Mouse (Mus musculus) forebrain, embryonic 15.5 days (tissue): ENCODE data around the gene Capn7. TPM values are rescaled to one million over a fixed set of nuclear protein-coding genes. Genes with fewer than 3 reads are reported as not detected.

ENCODE experiments used
- ATAC-seq: fragments of 200-750 bp; cut with Nextera tagmentation; replicated peaks from 2 replicates; pipeline ENCODE4 v1.8.0; 2017; ENCODE audit warnings: mild to moderate bottlenecking, moderate TSS enrichment, moderate library complexity
- H3K27ac ChIP-seq: fragments of 300-500 bp; sonication (generic); replicated peaks from 2 replicates; pipeline ENCODE4 v1.5.1; 2015; ENCODE audit warnings: mild to moderate bottlenecking, inconsistent platforms
- H3K27me3 ChIP-seq: fragments of 300-500 bp; sonication (generic); 2 replicates; pipeline ENCODE4 v1.6.1; 2015; ENCODE audit warnings: inconsistent platforms
- H3K36me3 ChIP-seq: fragments of 300-500 bp; sonication (generic); 2 replicates; pipeline ENCODE4 v1.6.1; 2015; ENCODE audit warnings: mild to moderate bottlenecking, inconsistent platforms
- H3K4me1 ChIP-seq: fragments of 300-500 bp; sonication (generic); 2 replicates; pipeline ENCODE4 v1.6.1; 2015; ENCODE audit warnings: inconsistent platforms
- H3K4me2 ChIP-seq: fragments of 300-500 bp; sonication (generic); replicated peaks from 2 replicates; pipeline ENCODE4 v1.6.1; 2015; ENCODE audit warnings: mild to moderate bottlenecking, inconsistent platforms
- H3K4me3 ChIP-seq: fragments of 300-500 bp; sonication (generic); 2 replicates; pipeline ENCODE4 v1.5.1; 2015; ENCODE audit warnings: mild to moderate bottlenecking, inconsistent platforms
- H3K9ac ChIP-seq: fragments of 300-500 bp; sonication (generic); replicated peaks from 2 replicates; pipeline ENCODE4 v1.6.1; 2015; ENCODE audit warnings: mild to moderate bottlenecking, inconsistent platforms
- H3K9me3 ChIP-seq: fragments of 300-500 bp; sonication (generic); 2 replicates; pipeline ENCODE4 v1.6.1; 2016; ENCODE audit warnings: inconsistent platforms
- WGBS: fragments of 180-500 bp; shearing (Covaris S2); methylation state at CpG from one replicate; pipeline ENCODE4 v1.1.7; 2015; ENCODE audit warnings: mixed read lengths; 5-methylcytosine and 5-hydroxymethylcytosine counted together
- polyA plus RNA-seq: library from polyadenylated mRNA; unstranded; fragments of >200 nt; fragmentation: Nextera tagmentation; extraction: Ambion mirVana; gene quantifications from 2 replicates; pipeline ENCODE4 v1.2.1, GENCODE M21; 2015

Capn7 gene
- polyA plus RNA-seq, 1 experiment from 2014 or later: 66.1 TPM

DNA sequence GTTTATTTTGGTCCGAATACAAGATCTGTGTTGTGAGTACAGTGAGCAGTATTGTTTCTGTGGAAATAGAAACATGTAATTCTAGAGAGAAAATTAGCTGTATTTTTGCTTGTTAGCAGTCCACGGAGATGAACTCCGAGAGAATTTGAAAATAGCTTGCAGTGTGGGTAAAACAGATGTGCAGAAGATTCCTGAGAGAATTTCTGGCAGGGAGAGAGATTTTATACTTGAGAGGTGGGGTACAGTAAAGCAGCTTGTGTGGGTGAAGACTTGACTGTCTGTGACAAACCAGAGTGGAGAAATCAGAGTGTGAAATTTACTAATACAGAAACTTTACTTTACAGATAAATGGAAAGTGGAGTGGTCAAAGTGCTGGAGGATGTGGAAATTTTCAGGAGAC, 32.9 kb downstream of the Capn7 start:
- H3K4me1 ChIP-seq: no peaks in the 10 kb centered on the region
- no peak overlapping the region for H3K9ac ChIP-seq
- ATAC-seq: no peak
- WGBS: 86% methylated on average over 3 of the region's 3 CpGs
- no peak overlapping the region for H3K27ac ChIP-seq
- H3K9me3 ChIP-seq: no peaks in the 10 kb centered on the region
- H3K4me3 ChIP-seq: no peak overlapping the region
- H3K27me3 ChIP-seq: no peaks in the 10 kb centered on the region
- peaks cover 75% of the 10 kb centered on the region for H3K36me3 ChIP-seq
- H3K4me2 ChIP-seq: no peak overlapping the region

DNA sequence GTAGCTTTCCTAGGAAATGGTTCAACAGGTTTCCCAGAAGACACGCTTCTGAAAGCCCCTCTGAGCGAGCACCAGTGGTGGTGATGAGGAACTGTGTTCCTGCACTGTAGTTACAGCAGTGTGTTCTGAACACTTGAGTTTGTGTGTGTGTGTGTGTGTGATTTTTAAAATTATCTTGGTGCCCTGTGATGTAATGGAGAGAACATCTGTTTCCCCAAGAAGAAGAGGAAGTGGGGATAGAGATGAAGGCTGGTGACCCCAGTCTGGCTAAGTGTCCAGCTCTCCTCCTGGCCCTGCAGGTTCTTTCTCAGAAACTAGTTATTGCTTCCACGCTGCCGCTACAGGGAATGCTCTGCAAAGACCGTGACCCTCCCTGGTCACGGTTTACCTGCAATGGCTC, 38.0 kb downstream of the Capn7 start:
- WGBS: 95% methylated on average over 6 of the region's 6 CpGs
- no peaks in the 10 kb centered on the region for H3K27me3 ChIP-seq

DNA sequence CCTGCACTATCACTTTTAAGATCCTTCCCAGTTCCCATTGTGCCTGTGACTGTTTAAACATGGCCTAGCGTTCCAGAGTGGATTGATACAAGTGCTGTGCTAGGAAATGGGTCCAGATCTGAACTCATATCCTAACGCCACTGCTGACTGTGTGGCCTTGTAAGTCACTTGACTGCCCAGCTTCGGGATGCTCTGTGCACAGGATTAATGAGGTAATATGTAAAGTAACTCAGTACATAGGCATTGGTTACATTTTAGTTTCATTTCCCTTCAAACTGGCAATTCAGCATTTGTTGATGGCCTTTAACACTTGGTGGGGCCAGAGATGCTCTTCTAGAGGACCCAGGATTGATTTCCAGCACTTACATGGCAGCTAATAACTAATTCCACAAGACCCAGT, 39.9 kb downstream of the Capn7 start:
- no peak for ATAC-seq
- Histone ChIP-seq H3K27me3 (no peaks in the 10 kb centered on the region), H3K36me3 (peaks cover 68% of the 10 kb centered on the region), H3K27ac (no peak overlapping the region), H3K4me3 (no peak overlapping the region), H3K4me2 (no peak overlapping the region), H3K9me3 (no peaks in the 10 kb centered on the region), H3K9ac (no peak overlapping the region), H3K4me1 (no peaks in the 10 kb centered on the region)
- 88% methylated on average over 3 of the region's 3 CpGs for WGBS

More for the DNA sequence above, 38.0 kb downstream of the Capn7 start:
- Histone ChIP-seq H3K9ac (no peak overlapping the region), H3K4me3 (no peak overlapping the region), H3K4me2 (no peak overlapping the region), H3K27ac (no peak overlapping the region), H3K4me1 (no peaks in the 10 kb centered on the region), H3K9me3 (no peaks in the 10 kb centered on the region), H3K36me3 (peaks cover 85% of the 10 kb centered on the region)
- ATAC-seq: no peak

DNA sequence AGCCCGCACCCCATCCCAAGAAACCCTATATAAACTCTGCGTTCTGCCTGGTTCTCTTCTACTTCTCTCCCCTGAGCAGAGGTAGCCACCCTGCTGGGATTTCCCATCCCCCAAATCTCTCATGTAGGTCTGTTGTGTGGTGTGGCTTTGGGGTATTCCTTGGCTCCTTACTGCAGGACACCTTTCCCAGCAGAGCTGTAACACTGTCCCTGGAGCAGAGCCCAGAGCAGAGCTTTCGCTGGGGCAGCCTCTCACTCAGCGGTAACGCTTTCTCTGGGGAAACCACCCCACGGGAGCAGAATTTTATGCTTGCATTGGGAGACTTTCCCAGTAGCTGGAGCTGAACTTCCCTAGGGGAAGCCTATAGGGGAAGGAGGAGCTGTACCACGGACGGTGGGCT, 45.8 kb downstream of the Capn7 start:
- WGBS: 86% methylated on average over 8 of the region's 8 CpGs
- ATAC-seq: no peak
- Histone ChIP-seq H3K4me1 (no peaks in the 10 kb centered on the region), H3K4me3 (no peak overlapping the region), H3K9ac (no peak overlapping the region), H3K27ac (no peak overlapping the region), H3K27me3 (no peaks in the 10 kb centered on the region), H3K4me2 (no peak overlapping the region), H3K9me3 (no peaks in the 10 kb centered on the region), H3K36me3 (peaks cover 23% of the 10 kb centered on the region)

DNA sequence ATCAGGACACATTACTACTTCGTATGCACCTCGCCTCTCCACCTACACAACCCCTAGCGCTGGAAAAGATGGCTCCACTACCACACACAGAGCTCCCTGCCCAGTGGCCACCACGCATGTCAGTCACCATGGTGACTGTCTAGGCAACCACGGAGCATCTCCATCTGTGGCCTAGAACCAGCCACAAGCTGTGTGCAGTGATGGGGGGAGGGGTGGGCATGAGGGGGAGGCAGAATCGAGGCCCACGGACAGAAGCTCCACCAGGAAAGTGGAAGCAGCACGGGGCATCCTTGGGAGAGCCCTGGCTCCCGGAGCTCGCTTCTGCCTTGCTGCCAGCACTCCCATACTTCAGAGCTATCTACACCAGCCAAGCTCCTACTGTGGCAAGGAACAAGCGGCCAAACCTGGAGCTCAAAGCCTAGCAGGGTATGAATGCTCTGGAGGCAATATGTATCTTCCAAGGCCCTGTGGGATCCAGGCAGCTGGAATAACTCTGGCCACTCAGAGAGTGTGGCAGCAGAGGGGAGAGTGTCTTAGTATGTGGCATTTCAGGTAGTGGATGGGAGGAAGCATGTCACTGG, 47.1 kb downstream of the Capn7 start:
- no peaks in the 10 kb centered on the region for H3K27me3 ChIP-seq
- WGBS: 84% methylated on average over 11 of the region's 11 CpGs
- H3K9me3 ChIP-seq: no peaks in the 10 kb centered on the region
- no peak overlapping the region for H3K4me3 ChIP-seq
- peaks cover 12% of the 10 kb centered on the region; the same call in 1 of the 2 replicates for H3K36me3 ChIP-seq
- H3K4me2 ChIP-seq: no peak overlapping the region
- no peak for ATAC-seq
- no peaks in the 10 kb centered on the region for H3K4me1 ChIP-seq
- H3K27ac ChIP-seq: no peak overlapping the region
- no peak overlapping the region for H3K9ac ChIP-seq

DNA sequence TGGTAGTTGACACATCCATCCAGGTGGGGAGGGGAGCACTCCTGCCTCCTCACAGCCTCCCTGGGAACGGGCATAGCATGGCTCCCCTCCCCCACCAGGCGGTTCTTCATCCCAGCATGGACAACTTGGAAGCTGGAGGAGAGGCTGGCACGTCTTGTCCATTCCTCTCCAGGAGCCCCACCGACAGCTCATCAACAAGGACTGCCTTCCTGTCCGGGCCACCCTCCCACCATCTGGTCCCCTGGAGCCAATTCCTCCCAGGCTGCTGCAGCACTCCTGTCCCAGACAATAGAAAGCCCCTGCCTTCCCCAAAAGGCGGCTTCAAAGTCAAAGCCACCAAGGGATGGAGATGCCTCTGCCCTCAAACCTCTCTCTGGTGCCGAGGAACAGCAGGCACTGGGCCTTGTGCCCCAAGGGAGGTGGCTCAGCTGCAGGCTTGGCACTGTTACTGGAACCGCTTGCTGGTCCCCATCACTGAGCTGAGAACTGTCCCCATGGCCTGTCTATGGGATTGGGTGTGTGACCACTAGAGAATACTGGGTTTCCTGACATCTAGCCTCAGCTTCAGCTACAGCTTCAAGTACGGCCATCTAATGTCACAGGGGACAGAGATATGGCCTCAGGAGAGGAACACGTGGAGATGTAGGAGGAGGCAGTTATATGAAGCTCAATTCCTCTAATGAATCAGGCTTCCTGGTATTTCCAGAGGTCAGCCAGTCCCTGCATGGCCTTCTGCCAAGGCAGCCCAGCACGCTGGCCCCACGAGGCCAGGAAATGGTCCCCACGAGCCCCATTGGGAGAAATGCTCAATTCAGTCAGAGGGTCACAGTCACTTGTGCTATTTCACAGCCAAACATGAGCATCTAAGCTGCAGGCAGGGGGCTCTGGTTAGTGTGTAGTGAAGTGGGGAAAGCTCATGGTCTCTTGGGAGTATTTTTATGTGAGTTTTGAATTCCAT, 48.2 kb downstream of the Capn7 start:
- WGBS: 69% methylated on average over 13 of the region's 13 CpGs

DNA sequence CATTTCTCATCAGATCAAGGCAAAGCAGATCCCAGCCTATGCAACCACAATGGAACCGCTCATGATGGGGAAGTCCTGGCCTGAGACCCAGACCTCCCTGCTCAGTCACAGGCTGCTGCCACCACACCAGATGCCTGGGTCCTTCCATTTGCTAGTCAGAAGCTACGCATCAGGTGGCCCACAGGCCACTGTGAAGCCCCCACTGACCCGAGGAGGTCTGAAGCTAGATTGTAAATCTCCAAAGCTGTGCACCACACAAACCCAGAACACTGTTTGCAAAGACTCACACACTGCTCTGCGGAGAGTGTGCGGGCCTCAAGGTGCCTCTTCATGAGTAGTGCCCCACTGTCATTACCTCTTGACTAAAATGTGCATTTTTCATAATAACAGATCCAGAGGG, 49.0 kb downstream of the Capn7 start:
- 92% methylated on average over 5 of the region's 5 CpGs for WGBS
- no peak overlapping the region for H3K4me3 ChIP-seq
- no peak overlapping the region for H3K27ac ChIP-seq
- no peaks in the 10 kb centered on the region for H3K4me1 ChIP-seq
- no peak overlapping the region for H3K4me2 ChIP-seq
- H3K36me3 ChIP-seq: 0 out of 2 replicates have a peak, but pooled peaks cover 4% of the 10 kb centered on the region
- H3K27me3 ChIP-seq: no peaks in the 10 kb centered on the region
- no peak overlapping the region for H3K9ac ChIP-seq
- ATAC-seq: no peak
- H3K9me3 ChIP-seq: no peaks in the 10 kb centered on the region

More for the DNA sequence above, 48.2 kb downstream of the Capn7 start:
- H3K27ac ChIP-seq: no peak overlapping the region
- H3K4me2 ChIP-seq: no peak overlapping the region
- H3K9me3 ChIP-seq: no peaks in the 10 kb centered on the region
- no peak overlapping the region for H3K4me3 ChIP-seq
- no peak overlapping the region for H3K9ac ChIP-seq
- no peaks in the 10 kb centered on the region for H3K4me1 ChIP-seq
- 0 out of 2 replicates have a peak, but pooled peaks cover 4% of the 10 kb centered on the region for H3K36me3 ChIP-seq
- no peaks in the 10 kb centered on the region for H3K27me3 ChIP-seq
- no peak for ATAC-seq

DNA sequence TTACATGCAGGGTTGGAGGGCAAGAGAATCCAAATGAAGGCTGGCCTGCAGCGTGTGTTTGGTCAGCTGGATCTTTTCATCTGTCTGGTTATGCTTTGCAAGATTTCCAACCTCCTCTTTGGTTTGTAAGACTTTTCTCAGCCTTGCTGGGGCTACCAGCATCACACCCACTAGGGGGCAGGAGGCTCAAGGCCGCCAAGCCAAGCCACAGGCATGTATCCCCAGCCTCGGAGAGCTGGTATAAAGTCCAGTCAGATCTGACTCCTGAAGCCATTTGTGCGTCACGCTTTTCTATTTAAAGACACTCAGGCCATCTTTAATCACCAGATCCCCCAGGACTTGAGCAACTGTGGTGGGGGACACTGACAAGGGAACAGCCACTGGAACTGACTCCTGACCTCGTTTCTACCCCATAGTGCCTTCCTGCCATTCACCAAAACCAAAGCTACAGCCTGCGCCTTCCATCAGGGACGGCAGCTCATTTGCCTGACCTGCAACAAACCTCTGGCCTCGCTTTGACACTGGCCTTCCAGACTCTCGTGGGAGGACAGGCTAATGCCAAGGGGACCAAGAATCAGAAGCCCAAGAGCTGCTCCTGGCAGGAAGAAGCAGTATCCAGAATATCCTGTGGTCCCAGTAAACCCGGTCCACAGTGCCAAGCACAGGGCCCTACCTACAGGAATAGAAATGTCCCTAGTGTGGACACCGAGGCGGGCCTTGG, 49.7 kb downstream of the Capn7 start:
- H3K27me3 ChIP-seq: no peaks in the 10 kb centered on the region
- H3K36me3 ChIP-seq: 0 out of 2 replicates have a peak, but pooled peaks cover 4% of the 10 kb centered on the region
- H3K27ac ChIP-seq: no peak overlapping the region
- 56% methylated on average over 13 of the region's 13 CpGs for WGBS
- H3K4me1 ChIP-seq: no peaks in the 10 kb centered on the region
- H3K4me3 ChIP-seq: no peak overlapping the region
- H3K9ac ChIP-seq: no peak overlapping the region
- no peak for ATAC-seq
- H3K4me2 ChIP-seq: no peak overlapping the region
- H3K9me3 ChIP-seq: no peaks in the 10 kb centered on the region

DNA sequence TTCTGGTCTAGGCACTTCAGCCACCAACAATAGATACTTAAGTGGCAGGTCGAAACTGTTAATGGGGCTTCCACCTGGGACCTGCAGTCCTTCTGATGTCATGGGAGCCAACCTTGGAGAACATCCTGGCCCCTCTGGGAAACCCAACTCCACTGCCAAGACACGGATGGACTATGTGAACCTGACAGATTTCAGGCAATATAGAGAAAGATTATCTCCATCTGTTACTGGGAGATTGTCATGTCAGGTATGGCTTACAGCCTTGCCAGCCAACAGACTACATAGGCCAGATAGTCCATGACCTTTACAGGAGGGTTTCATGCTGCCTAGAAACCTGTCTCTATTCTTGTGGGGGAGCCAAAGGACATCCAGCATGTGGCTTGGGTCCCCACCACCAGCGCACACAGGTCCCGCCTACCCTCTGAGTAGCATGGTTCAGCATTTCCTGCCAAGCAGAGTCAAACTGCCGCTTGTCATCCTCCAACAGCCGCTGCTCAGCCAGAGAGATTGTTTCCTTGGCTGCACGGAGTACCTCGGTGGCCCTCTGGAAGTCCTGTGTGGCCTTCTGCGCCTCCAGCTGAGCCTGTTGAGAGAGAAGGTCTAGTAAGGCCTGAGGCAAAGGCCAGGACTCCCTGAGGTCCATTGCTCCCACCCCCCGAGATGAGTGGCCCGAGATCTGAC, 51.0 kb downstream of the Capn7 start:
- no peaks in the 10 kb centered on the region for H3K4me1 ChIP-seq
- 87% methylated on average over 11 of the region's 11 CpGs for WGBS
- no peak for ATAC-seq

DNA sequence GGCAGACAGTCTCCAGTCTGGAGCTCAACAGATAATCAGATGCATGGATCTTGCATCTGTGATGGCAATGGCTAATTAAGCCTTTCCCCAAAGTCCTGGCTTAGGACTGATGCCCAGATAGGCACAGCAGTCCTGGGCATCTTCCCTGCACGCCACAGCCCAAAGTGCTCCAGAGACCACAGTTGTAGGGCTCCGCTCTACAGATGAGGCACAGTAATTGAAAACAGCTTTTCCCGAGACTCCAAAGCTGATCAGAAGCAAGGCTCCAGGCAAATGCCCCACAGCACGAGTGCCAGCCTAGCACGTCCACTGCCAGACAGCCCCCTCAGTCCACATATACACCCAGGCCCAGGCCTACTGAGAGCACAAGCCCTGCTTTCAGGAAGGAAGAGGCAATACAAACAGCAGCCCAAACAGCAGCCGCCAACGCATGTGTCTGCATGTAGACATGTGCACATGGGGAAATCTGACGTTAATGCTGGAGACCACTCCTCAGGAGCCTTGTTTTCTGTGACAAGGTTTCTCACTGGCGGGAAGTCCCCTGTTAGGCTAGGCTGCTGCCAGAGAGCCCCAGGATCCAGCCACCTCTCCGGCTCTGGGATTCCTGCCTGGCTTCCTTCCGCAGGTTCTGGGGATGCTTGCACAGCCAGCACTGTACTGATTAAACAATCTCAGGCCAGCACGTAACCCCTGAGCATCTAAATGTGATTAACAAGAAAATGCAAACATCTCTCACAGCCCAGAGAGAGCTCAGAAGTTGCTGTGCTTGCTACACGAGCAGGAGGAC, 51.8 kb downstream of the Capn7 start:
- H3K9me3 ChIP-seq: no peaks in the 10 kb centered on the region
- H3K4me2 ChIP-seq: no peak overlapping the region
- H3K27ac ChIP-seq: no peak overlapping the region
- H3K4me3 ChIP-seq: no peak overlapping the region
- no peaks in the 10 kb centered on the region for H3K4me1 ChIP-seq
- no peaks in the 10 kb centered on the region for H3K36me3 ChIP-seq
- ATAC-seq: no peak
- H3K27me3 ChIP-seq: no peaks in the 10 kb centered on the region
- no peak overlapping the region for H3K9ac ChIP-seq
- WGBS: 78% methylated on average over 13 of the region's 13 CpGs

More for the DNA sequence above, 51.0 kb downstream of the Capn7 start:
- Histone ChIP-seq H3K9me3 (no peaks in the 10 kb centered on the region), H3K27me3 (no peaks in the 10 kb centered on the region), H3K4me2 (no peak overlapping the region), H3K9ac (no peak overlapping the region), H3K36me3 (0 out of 2 replicates have a peak, but pooled peaks cover 3% of the 10 kb centered on the region), H3K27ac (no peak overlapping the region), H3K4me3 (no peak overlapping the region)
